Mouse (Mus musculus) ES-E14 (cell line): ENCODE data around the gene Pced1b.

Experiments used
- CHD2 ChIP-seq: IDR thresholded peaks from 2 replicates; pipeline ENCODE4 v1.6.1; 2014; ENCODE audit warnings: mild to moderate bottlenecking, low read depth, low read length, inconsistent platforms
- HCFC1 ChIP-seq: IDR thresholded peaks from 2 replicates; pipeline ENCODE4 v1.6.1; 2012; ENCODE audit warnings: low read length, inconsistent platforms, borderline replicate concordance; ENCODE audit not compliant: insufficient read depth
- MAFK ChIP-seq: IDR thresholded peaks from 2 replicates; pipeline ENCODE4 v1.6.1; 2014; ENCODE audit warnings: mild to moderate bottlenecking, low read depth, low read length, inconsistent platforms; ENCODE audit not compliant: insufficient read depth

DNA sequence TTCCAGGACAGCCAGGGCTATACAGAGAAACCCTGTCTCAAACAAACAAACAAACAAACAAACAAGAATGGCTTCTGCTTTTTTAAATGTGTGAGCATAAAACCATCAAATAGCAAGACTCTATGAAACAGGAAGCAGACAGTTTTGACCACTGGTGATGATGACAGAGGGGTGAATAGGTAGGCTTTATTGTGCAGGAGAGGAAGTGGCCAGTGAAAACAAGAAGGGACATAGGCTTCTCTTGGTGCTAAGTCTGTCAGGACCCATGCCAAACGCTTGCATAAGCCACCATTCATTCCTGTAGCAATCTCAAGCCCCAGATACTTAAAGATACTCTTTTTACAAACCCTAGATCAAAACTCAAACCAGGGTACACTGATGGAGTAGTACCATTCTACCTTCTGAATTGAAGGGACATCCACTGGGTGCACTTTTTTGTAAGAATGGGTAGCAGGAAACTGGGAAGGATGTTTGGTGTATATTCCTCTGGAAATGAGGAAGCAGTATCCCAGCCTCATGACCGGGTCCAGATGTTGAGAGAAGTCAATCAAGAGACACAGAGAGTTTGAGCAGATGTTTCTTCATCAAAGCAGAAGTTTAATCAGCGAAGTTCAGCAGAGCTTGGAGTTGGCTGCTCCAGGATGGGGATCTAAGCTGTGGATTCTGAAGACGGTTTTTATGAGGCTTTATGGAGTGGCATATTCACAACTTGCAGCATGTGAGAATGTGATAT is 175.5 kb downstream of the Pced1b start:
- TF ChIP-seq CHD2 (no peak), MAFK (no peak), HCFC1 (no peak)
